In genomic region chr7:27501620-27502019, GRCm38 (mm10) we compare ENCODE assay signal across 13 mouse cellular contexts. TPM values are rescaled to one million over a fixed set of nuclear protein-coding genes. Genes with fewer than 3 reads are reported as not detected.
DNase-seq lines count a peak whose midpoint lies in the region; ATAC-seq and TF ChIP-seq lines count a peak whose summit lies in the region.
"Had no signal": no experiment of that assay in that cellular context is flagged by ENCODE, and none has a peak within 500 bp of the region (broad histone marks: within the 10 kb centered on the region; RNA-seq: fewer than 3 reads in every experiment).

No protein-coding gene starts in this region.

- H3K27me3 ChIP-seq in intestine, embryonic 14.5 days (replicated peaks; ENCODE audit: control insufficient read depth, insufficient read depth, low read length), result no peaks in the 10 kb centered on the region
- no peaks in the 10 kb centered on the region for H3K27me3 ChIP-seq in intestine, embryonic 16.5 days (replicated peaks; ENCODE audit: control insufficient read depth, insufficient read depth, low read length)
- H3K27me3 ChIP-seq in heart, embryonic 11.5 days (ENCODE audit: control insufficient read depth, insufficient read depth, low read length), result no peaks in the 10 kb centered on the region
- H3K27me3 ChIP-seq in kidney, postnatal 0 days (ENCODE audit: insufficient read depth, low read length), result no peaks in the 10 kb centered on the region
- H3K27me3 ChIP-seq in myocyte (ENCODE audit: control insufficient read depth, insufficient read depth, insufficient read length), result no peaks in the 10 kb centered on the region
- no peaks in the 10 kb centered on the region for H3K27me3 ChIP-seq in hindbrain, embryonic 13.5 days
- H3K27me3 ChIP-seq: hindbrain, embryonic 15.5 days; limb, embryonic 13.5 days had no signal

- DNase-seq in intestine, embryonic 14.5 days (ENCODE audit: low spot score), result no peak
- peak; percentile 22 for DNase-seq in kidney, postnatal 0 days (ENCODE audit: low spot score)
- DNase-seq in thymus, postnatal 36 days, result no peak
- no peak for DNase-seq in ovary, postnatal 36 days (ENCODE audit: low spot score)
- DNase-seq: cerebellum, adult 9-10 months had no signal

- 46% methylated on average over 4 of the region's 4 CpGs for WGBS in intestine, embryonic 14.5 days
- 48% methylated on average over 4 of the region's 4 CpGs for WGBS in intestine, embryonic 16.5 days
- WGBS in heart, embryonic 11.5 days (ENCODE audit: insufficient replicate concordance), result 48% methylated on average over 4 of the region's 4 CpGs
- 60% methylated on average over 4 of the region's 4 CpGs for WGBS in kidney, postnatal 0 days
- WGBS in hindbrain, embryonic 13.5 days, result 70% methylated on average over 4 of the region's 4 CpGs

- H3K27ac ChIP-seq in intestine, embryonic 14.5 days (ENCODE audit: low read depth), result peak overlapping the region; percentile 41; the same call in 1 of the 2 replicates
- H3K27ac ChIP-seq in intestine, embryonic 16.5 days (ENCODE audit: low read length), result no peak overlapping the region
- H3K27ac ChIP-seq in heart, embryonic 11.5 days (ENCODE audit: low read depth, low read length), result peak overlapping the region; percentile 57
- peak overlapping the region; percentile 14; the same call in 1 of the 2 replicates for H3K27ac ChIP-seq in kidney, postnatal 0 days
- H3K27ac ChIP-seq in hindbrain, embryonic 13.5 days, result no peak overlapping the region
- H3K27ac ChIP-seq: hindbrain, embryonic 15.5 days; limb, embryonic 13.5 days had no signal

- H3K36me3 ChIP-seq in intestine, embryonic 14.5 days (ENCODE audit: control insufficient read depth, insufficient read depth, low read length), result no peaks in the 10 kb centered on the region
- no peaks in the 10 kb centered on the region for H3K36me3 ChIP-seq in intestine, embryonic 16.5 days (ENCODE audit: control insufficient read depth, insufficient read depth, low read length)
- H3K36me3 ChIP-seq in heart, embryonic 11.5 days (ENCODE audit: control insufficient read depth, insufficient read depth, low read length), result no peaks in the 10 kb centered on the region
- H3K36me3 ChIP-seq in kidney, postnatal 0 days (ENCODE audit: insufficient read depth, low read length), result no peaks in the 10 kb centered on the region
- no peaks in the 10 kb centered on the region for H3K36me3 ChIP-seq in myocyte (ENCODE audit: control insufficient read depth, insufficient read depth)
- no peaks in the 10 kb centered on the region for H3K36me3 ChIP-seq in hindbrain, embryonic 13.5 days
- H3K36me3 ChIP-seq: hindbrain, embryonic 15.5 days; limb, embryonic 13.5 days had no signal

- no peak overlapping the region for H3K9ac ChIP-seq in intestine, embryonic 14.5 days (ENCODE audit: low read length)
- H3K9ac ChIP-seq in intestine, embryonic 16.5 days (ENCODE audit: low read depth, low read length), result no peak overlapping the region
- H3K9ac ChIP-seq in heart, embryonic 11.5 days (ENCODE audit: low read depth, low read length), result no peak overlapping the region
- no peak overlapping the region for H3K9ac ChIP-seq in kidney, postnatal 0 days (ENCODE audit: low read depth, low read length)
- no peak overlapping the region for H3K9ac ChIP-seq in hindbrain, embryonic 13.5 days
- H3K9ac ChIP-seq: hindbrain, embryonic 15.5 days; limb, embryonic 13.5 days had no signal

- TF ChIP-seq CTCF in kidney, postnatal 0 days (IDR thresholded peaks at IDR 0.05; ENCODE audit: low read depth), result no peak

- no peaks in the 10 kb centered on the region for H3K79me2 ChIP-seq in myocyte (ENCODE audit: control insufficient read depth, insufficient read depth)

- H3ac ChIP-seq in myocyte (ENCODE audit: control insufficient read depth, insufficient read length), result no peak overlapping the region

- no peak for TF ChIP-seq POLR2A in myocyte (IDR thresholded peaks at IDR 0.05; ENCODE audit: insufficient read length, low read depth)

- H3K4me2 ChIP-seq in intestine, embryonic 14.5 days (ENCODE audit: low read length), result no peak overlapping the region
- H3K4me2 ChIP-seq in intestine, embryonic 16.5 days (ENCODE audit: low read depth, low read length), result no peak overlapping the region
- H3K4me2 ChIP-seq in heart, embryonic 11.5 days, result no peak overlapping the region
- no peak overlapping the region for H3K4me2 ChIP-seq in kidney, postnatal 0 days (ENCODE audit: low read length)
- H3K4me2 ChIP-seq in myocyte (ENCODE audit: low read depth), result no peak overlapping the region
- H3K4me2 ChIP-seq in hindbrain, embryonic 13.5 days, result no peak overlapping the region
- H3K4me2 ChIP-seq: hindbrain, embryonic 15.5 days; limb, embryonic 13.5 days; midbrain, embryonic 11.5 days had no signal

- ATAC-seq in intestine, embryonic 14.5 days (replicated peaks; ENCODE audit: low FRiP score, low TSS enrichment, low read depth), result no peak
- ATAC-seq in intestine, embryonic 16.5 days, result no peak
- no peak for ATAC-seq in heart, embryonic 11.5 days (replicated peaks; ENCODE audit: insufficient number of reproducible peaks, low FRiP score, low TSS enrichment)
- ATAC-seq in kidney, postnatal 0 days (replicated peaks; ENCODE audit: low FRiP score, low read depth), result no peak
- ATAC-seq in hindbrain, embryonic 13.5 days (ENCODE audit: low FRiP score), result no peak

- H3K4me1 ChIP-seq in intestine, embryonic 14.5 days (replicated peaks; ENCODE audit: control insufficient read depth, insufficient read depth, low read length), result 0 out of 2 replicates have a peak, but pooled peaks cover 2% of the 10 kb centered on the region
- H3K4me1 ChIP-seq in intestine, embryonic 16.5 days (ENCODE audit: control insufficient read depth, insufficient read depth, low read length), result peaks cover 5% of the 10 kb centered on the region
- H3K4me1 ChIP-seq in heart, embryonic 11.5 days (ENCODE audit: control insufficient read depth, insufficient read depth, low read length), result peaks cover 20% of the 10 kb centered on the region
- H3K4me1 ChIP-seq in kidney, postnatal 0 days (replicated peaks; ENCODE audit: insufficient read depth, low read length), result peaks cover 1% of the 10 kb centered on the region
- peaks cover 1% of the 10 kb centered on the region; the same call in 1 of the 2 replicates for H3K4me1 ChIP-seq in hindbrain, embryonic 13.5 days (replicated peaks)
- H3K4me1 ChIP-seq: hindbrain, embryonic 15.5 days had no signal

- H3K4me3 ChIP-seq in intestine, embryonic 14.5 days (ENCODE audit: low read depth, low read length), result no peak overlapping the region
- no peak overlapping the region for H3K4me3 ChIP-seq in intestine, embryonic 16.5 days (ENCODE audit: low read length)
- no peak overlapping the region for H3K4me3 ChIP-seq in heart, embryonic 11.5 days (ENCODE audit: low read depth, low read length)
- H3K4me3 ChIP-seq in kidney, postnatal 0 days (replicated peaks; ENCODE audit: low read depth, low read length), result no peak overlapping the region
- no peak overlapping the region for H3K4me3 ChIP-seq in myocyte
- no peak overlapping the region for H3K4me3 ChIP-seq in hindbrain, embryonic 13.5 days
- H3K4me3 ChIP-seq: erythroblast, embryonic 14.5 days; hindbrain, embryonic 15.5 days; limb, embryonic 13.5 days had no signal

- H3K9me3 ChIP-seq in intestine, embryonic 14.5 days (ENCODE audit: control insufficient read depth, low read length), result no peaks in the 10 kb centered on the region
- H3K9me3 ChIP-seq in intestine, embryonic 16.5 days (ENCODE audit: control insufficient read depth, low read length), result no peaks in the 10 kb centered on the region
- H3K9me3 ChIP-seq in heart, embryonic 11.5 days (replicated peaks; ENCODE audit: control insufficient read depth, low read length), result no peaks in the 10 kb centered on the region
- no peaks in the 10 kb centered on the region for H3K9me3 ChIP-seq in kidney, postnatal 0 days (replicated peaks; ENCODE audit: low read length)
- H3K9me3 ChIP-seq in hindbrain, embryonic 13.5 days, result no peaks in the 10 kb centered on the region
- H3K9me3 ChIP-seq: hindbrain, embryonic 15.5 days; limb, embryonic 13.5 days had no signal

RNA-seq across cellular contexts. Expression of gene Prx, which starts 2.5 kb away (rescaled TPM):
- 1.5 and 1.6 TPM in 2 replicates for polyA plus RNA-seq in intestine, embryonic 14.5 days (2014; fragmentation: Nextera tagmentation; extraction: Ambion mirVana)
- 2.2 and 2.6 TPM in 2 replicates for polyA plus RNA-seq in intestine, embryonic 16.5 days (2015; fragmentation: Nextera tagmentation; extraction: Ambion mirVana)
- polyA plus RNA-seq in heart, embryonic 11.5 days (2014; fragmentation: Nextera tagmentation; extraction: Ambion mirVana), result 0.76 and 0.96 TPM in 2 replicates
- 4.1 and 4.7 TPM in 2 replicates for polyA plus RNA-seq in kidney, postnatal 0 days (2015; fragmentation: Nextera tagmentation; extraction: Ambion mirVana)
- polyA plus RNA-seq in myocyte (2012; fragmentation: generic; extraction: Trizol), result 4.2 TPM
- polyA plus RNA-seq in hindbrain, embryonic 13.5 days (2015; fragmentation: Nextera tagmentation; extraction: Ambion mirVana), result 1.4 and 1.5 TPM in 2 replicates

RNA-seq across cellular contexts. Expression of gene Sertad1, which starts 14.9 kb away (rescaled TPM):
- polyA plus RNA-seq in intestine, embryonic 14.5 days (2014; fragmentation: Nextera tagmentation; extraction: Ambion mirVana), result 33.9 and 38.4 TPM in 2 replicates
- polyA plus RNA-seq in intestine, embryonic 16.5 days (2015; fragmentation: Nextera tagmentation; extraction: Ambion mirVana), result 40.9 and 43.4 TPM in 2 replicates
- 37.5 and 38.8 TPM in 2 replicates for polyA plus RNA-seq in heart, embryonic 11.5 days (2014; fragmentation: Nextera tagmentation; extraction: Ambion mirVana)
- 41.6 and 44.3 TPM in 2 replicates for polyA plus RNA-seq in kidney, postnatal 0 days (2015; fragmentation: Nextera tagmentation; extraction: Ambion mirVana)
- 44.6 TPM for polyA plus RNA-seq in myocyte (2012; fragmentation: generic; extraction: Trizol)
- 10.7 and 11.8 TPM in 2 replicates for polyA plus RNA-seq in hindbrain, embryonic 13.5 days (2015; fragmentation: Nextera tagmentation; extraction: Ambion mirVana)

RNA-seq across cellular contexts. Expression of gene Hipk4, which starts 21.4 kb away (rescaled TPM):
- 0.83 and 1.2 TPM in 2 replicates for polyA plus RNA-seq in intestine, embryonic 14.5 days (2014; fragmentation: Nextera tagmentation; extraction: Ambion mirVana)
- 0.26 and 0.49 TPM in 2 replicates for polyA plus RNA-seq in intestine, embryonic 16.5 days (2015; fragmentation: Nextera tagmentation; extraction: Ambion mirVana)
- 0.44 and 0.57 TPM in 2 replicates for polyA plus RNA-seq in heart, embryonic 11.5 days (2014; fragmentation: Nextera tagmentation; extraction: Ambion mirVana)
- polyA plus RNA-seq in kidney, postnatal 0 days (2015; fragmentation: Nextera tagmentation; extraction: Ambion mirVana), result 0.45 and 0.57 TPM in 2 replicates
- 0.98 TPM for polyA plus RNA-seq in myocyte (2012; fragmentation: generic; extraction: Trizol)
- polyA plus RNA-seq in hindbrain, embryonic 13.5 days (2015; fragmentation: Nextera tagmentation; extraction: Ambion mirVana), result 0.77 and 0.79 TPM in 2 replicates

RNA-seq across cellular contexts. Expression of gene Sertad3, which starts 28.1 kb away (rescaled TPM):
- 25.2 and 29.0 TPM in 2 replicates for polyA plus RNA-seq in intestine, embryonic 14.5 days (2014; fragmentation: Nextera tagmentation; extraction: Ambion mirVana)
- polyA plus RNA-seq in intestine, embryonic 16.5 days (2015; fragmentation: Nextera tagmentation; extraction: Ambion mirVana), result 27.4 and 28.6 TPM in 2 replicates
- polyA plus RNA-seq in heart, embryonic 11.5 days (2014; fragmentation: Nextera tagmentation; extraction: Ambion mirVana), result 19.9 and 20.3 TPM in 2 replicates
- polyA plus RNA-seq in kidney, postnatal 0 days (2015; fragmentation: Nextera tagmentation; extraction: Ambion mirVana), result 24.0 and 25.3 TPM in 2 replicates
- polyA plus RNA-seq in myocyte (2012; fragmentation: generic; extraction: Trizol), result 15.5 TPM
- polyA plus RNA-seq in hindbrain, embryonic 13.5 days (2015; fragmentation: Nextera tagmentation; extraction: Ambion mirVana), result 13.0 and 13.4 TPM in 2 replicates

RNA-seq across cellular contexts. Expression of gene Pld3, which starts 51.4 kb away (rescaled TPM):
- polyA plus RNA-seq in intestine, embryonic 14.5 days (2014; fragmentation: Nextera tagmentation; extraction: Ambion mirVana), result 58.5 and 66.6 TPM in 2 replicates
- 65.6 and 73.0 TPM in 2 replicates for polyA plus RNA-seq in intestine, embryonic 16.5 days (2015; fragmentation: Nextera tagmentation; extraction: Ambion mirVana)
- polyA plus RNA-seq in heart, embryonic 11.5 days (2014; fragmentation: Nextera tagmentation; extraction: Ambion mirVana), result 59.5 and 64.2 TPM in 2 replicates
- 109 and 118 TPM in 2 replicates for polyA plus RNA-seq in kidney, postnatal 0 days (2015; fragmentation: Nextera tagmentation; extraction: Ambion mirVana)
- polyA plus RNA-seq in myocyte (2012; fragmentation: generic; extraction: Trizol), result 132 TPM
- polyA plus RNA-seq in hindbrain, embryonic 13.5 days (2015; fragmentation: Nextera tagmentation; extraction: Ambion mirVana), result 126 TPM in 2 replicates

Comparison
In these comparisons a context has a peak if more than half of its experiments do, and no peak if none do; other contexts are left out.
1. H3K27ac ChIP-seq: peak in intestine, embryonic 14.5 days (single experiment), heart, embryonic 11.5 days (single experiment) and kidney, postnatal 0 days (single experiment); none in intestine, embryonic 16.5 days (single experiment) and hindbrain, embryonic 13.5 days (single experiment).